Mouse (Mus musculus) thymus, postnatal 36 days (tissue): Measurements from ENCODE around the gene Zbtb16.
A peak's percentile ranks its signal among the peaks of the same experiment; 100 is the strongest.

Experiments used
- DNase-seq, 2 experiments: peaks; one replicate each; pipeline ENCODE4 v3.0.0; 2022; ENCODE audit warnings: mixed read lengths in 2 of 2

Gene Zbtb16

DNA sequence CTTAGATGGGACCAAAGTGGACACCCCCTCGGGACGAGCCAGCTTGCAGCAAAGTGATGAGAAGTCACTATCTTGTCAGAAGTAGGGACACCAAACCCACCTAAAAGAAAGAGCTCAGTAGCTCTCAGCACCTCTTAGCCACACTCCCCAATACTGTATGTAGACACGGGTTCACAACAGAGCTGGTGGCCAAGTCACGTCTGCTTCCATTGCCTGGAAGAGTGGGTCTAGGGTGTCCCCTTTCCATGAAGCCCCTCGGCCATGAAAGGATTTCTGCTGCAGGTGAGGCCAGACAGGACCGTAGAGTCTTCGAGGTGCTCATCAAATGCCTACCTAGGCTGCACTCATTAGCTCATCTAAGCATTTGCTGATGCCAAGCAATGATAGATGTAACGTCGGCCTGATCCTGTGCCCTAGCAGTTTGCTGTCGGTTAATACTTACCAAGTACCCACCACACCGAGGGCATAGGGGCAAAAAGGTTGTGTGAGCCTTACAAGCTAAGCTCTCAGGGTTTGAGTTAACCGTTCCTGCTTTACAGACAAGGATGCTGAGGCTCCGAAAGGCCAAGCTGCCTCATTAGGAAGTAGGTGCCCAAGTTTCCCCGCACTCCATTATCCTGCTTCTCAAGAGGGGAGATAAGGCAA is 94.5 kb downstream of the Zbtb16 start:
- DNase-seq = no peak

DNA sequence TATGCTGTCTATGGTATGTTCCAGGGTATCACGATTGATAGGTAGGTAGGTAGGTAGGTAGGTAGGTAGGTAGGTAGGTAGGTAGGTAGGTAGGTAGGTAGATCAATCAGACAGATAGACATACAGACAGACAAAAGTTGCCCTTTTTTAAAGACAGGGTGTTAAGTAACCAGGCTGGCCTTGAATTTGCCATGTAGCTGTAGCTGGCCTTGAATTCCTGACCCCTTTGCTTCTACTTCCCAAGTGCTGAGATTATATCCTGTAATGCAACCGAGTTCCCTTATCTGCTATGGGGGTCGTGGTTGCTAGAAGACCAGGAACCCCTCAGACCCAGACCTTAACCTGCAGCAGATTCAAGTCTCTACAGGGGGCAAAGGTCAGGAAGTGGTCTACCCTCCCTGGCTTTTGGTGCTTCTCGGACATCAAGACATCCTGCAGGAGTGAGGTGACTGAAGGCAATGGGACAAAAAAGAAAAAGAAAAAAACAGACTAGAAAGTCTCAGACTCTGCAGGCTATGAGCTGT is 95.2 kb downstream of the Zbtb16 start:
- DNase-seq = no peak

DNA sequence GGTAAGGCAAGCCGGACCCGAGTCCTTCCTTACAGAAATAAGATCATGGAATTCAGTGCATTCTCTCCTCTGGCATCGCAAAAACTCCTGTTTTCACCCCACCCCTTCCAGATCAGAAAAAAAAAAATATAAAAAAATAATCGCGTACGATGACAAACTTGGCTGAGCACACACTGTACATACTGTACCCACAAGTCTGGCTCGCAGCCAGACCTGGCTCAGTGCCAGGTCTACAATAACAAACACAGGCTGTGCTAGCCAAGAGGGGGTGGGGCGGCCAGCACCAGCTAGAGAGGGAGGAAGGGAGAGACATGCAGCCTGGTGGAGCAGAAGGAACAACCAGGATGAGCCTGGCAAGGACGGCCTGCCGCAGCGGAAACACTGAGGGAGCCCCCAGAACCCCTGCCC is 95.9 kb downstream of the Zbtb16 start:
- DNase-seq = peak; percentile 56 to 68

DNA sequence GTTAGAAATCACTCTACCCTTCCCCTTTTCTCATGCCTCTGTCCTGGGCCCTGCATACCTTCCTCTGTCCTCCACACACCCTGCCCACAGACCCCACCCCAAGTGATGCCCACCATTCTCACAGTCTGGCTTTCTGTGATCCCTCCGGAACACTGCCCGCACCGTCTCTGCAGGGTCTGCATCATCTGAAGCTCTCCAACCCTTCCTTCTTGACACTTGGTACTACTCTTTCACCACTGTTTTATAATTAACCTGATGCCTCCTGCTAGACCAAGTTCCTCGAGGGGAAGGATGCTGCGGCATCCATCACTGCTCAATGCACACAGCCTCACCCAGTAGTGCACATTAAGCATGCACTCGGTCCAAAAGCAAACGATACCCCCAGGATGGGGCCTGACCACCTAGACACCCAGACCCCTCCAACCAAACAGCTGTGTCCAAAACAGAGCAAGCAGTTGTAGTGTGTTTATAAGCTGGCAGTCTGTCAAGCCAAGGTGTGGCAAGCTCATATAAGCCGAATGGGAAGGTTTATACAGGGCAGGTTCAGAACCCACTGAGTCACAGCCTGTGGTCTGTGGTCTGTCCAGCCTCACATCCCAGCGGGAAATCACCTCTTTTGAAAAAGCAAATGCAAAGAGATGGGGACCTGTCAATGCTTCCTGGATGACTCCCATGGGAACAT is 97.1 kb downstream of the Zbtb16 start:
- DNase-seq = no peak

DNA sequence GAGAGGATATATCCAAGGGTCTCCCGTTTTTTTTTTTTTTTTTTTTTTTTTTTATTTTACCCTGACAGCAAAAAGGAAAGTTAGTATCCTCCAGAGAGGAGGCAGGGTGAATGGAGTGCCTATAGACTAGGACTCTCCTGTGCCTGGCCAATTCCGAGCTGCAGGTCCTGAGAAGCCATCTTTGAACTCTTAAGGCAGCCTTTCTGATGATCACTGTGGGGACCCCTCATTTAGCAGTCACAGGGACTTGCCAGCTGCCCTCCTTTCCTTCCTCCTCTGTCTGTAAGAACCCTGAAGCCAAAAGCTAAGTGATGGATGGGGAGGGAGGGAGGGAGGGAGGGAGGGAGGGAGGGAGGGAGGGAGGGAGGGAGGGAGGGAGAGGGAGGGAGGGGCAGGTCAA is 98.1 kb downstream of the Zbtb16 start:
- no peak for DNase-seq

DNA sequence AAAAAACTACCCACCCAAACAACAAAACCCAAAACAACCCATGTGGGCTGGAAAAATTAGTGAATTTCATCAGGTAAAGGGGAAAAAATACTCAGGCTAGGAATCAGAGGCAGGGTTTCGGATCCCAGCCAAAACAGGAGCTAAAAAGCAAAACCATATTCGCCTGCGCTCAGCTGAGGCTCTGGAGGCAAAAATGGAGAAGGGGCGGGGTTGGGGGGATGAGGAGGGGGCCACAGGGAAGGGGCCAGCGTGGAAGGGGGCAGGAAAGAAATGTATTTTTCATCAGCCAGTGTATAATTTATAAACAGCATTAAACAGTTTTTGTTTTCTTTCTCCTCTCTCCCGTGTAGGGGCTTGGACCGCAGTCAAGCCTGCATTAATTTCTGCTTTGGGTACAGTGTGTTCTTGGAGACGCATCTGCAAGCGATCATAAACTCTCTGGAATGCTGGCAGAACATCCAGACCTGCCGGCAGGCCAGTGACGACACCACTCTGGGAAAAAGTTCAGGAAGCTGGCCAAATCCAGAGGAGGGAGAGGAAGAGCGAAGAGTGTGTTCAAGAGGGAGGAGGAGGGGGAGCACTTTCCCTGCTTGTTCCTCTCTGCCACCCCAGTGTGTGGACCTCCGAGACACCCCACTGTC is 98.7 kb downstream of the Zbtb16 start:
- DNase-seq = no peak

DNA sequence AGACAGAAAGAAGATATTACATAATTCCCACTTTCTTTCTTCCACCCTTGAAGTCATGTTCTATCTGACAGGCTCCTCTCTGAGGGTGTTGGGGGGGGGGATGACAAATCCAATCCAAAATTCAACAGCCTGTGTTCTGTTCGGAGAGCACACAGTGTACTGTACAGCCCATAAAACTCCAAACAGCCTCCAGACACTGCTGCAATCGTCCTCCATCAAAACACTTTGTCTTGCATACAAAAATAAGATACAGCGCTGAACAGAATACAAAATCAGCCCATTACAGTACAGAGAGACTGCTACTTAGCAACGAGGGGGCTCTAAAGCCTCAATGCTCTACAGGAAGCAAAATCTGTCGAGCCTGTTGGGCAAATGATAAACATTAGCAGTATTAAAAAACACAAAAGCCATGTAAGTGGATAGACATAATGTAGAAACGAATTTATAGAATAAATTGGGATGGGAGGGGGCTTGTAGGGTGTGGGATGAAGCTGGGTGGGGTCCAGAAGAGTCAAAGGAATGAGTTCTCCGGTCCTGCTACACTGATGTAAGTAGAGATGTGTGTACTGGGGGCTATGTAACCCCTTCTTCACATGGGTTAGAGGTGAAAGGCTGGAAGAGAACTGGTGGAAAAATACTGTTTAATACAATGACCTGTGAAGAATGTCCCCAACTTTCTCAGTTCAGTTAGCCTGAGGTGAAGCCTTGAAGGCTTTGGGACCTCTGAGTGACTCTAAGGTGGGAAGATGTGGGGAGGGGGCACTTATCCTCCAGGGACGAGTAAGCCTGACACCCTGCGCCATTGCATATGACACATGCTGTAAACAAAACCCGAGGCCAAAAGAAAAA is 99.4 kb downstream of the Zbtb16 start:
- no peak for DNase-seq

DNA sequence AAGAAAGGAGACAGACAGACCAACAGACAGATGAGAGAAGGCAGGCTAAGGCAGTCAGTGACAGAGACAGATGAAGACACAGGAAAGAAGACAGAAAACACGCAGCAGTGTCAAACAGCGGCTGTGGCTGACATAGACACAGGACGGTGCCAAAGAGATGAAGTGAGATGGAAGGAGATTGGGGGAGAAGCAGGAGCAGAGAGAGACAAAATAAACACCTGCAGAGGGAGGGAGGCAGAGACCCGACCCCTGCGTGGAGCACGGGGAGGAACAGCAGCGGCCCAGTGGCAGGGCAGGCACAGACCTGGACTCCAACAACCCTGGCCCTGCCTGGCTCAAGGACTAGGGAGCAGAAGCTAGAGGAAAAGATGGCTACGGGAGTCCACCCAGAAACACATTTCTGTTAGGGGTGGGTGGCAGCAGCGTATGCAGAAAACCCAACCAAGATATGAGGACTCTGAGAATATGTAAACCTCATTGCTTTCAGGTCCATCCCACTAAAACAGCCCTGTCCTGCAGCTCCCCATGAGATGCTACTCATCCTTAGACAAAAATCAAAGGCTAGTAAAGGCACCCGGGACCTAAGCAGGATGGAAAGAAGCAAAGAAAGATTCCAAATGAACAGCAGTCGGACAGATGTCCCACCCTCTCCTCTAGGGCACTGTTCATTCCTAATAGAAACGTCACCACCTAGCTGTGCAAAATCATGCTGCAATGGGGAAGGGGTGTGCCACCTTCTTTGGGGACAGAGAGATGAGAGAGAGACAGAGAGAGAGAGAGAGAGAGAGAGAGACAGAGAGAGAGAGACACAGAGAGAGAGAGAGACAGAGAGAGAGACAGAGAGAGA is 100.3 kb downstream of the Zbtb16 start:
- no peak for DNase-seq

DNA sequence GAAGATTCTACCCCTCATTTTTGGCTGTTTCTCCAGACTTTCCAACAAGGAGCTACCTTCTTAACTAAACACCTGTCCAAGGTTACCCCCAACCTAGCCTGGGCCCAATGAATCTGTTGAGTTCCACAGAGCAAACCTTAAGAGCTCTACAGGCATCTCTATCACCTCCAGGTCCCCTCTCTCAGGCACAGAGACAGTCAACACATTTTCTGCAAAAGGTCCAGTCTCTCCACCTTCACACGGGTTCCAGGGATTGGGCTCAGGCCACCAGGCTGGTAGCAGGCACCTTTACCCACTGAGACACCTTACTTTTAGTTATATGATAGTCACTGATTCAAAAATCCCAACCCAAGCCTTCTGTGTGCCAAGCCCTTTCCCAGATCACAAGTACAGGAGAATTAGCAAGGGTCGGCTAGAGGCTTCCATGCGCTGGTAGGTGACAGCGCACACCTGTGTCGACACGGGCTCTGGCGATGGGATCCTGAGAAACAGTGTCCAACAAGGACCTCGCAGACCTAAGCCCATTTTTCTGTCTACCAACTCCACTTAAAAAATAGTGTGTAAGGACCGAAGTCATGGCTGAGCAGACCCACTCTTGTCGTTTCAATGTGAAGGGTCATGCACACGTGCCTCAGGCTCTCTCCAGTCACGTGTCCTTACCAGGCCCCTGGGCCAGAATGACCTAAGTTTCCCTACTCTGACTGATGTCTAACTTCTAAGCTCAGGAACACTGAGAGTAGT is 101.1 kb downstream of the Zbtb16 start:
- DNase-seq = no peak

DNA sequence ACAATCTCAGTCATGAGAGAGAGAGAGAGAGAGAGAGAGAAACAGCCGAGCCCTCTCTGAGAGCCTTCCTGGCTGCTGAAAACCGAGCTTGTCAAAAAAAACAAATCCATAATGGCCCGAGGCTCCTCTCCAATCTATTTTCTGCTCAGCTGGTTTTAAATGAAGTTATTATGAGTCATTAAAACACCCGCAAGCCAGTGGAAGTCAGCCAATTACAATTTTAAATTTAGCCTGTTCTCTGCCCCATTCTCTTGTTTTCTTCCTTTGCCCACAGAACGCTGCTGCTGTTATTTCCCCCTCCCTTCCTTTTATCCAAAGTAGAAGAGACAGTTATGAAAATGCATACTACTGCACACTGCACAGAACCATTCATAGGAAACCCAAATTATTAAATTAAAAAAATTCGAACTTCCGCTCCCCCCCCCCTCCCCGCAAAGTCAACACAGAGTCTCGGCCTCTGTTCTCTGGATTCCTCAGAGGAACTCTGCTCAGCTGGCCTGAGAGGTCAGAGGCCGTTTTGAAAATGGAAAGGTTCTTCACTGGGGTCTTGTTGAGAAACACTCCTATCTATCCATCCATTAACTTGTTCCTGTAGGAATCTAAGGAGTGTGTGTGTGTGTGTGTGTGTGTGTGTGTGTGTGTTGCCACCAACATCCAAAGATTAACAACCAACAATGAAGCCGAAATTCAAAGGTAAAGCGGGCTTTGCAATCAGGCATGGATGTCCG is 102.0 kb downstream of the Zbtb16 start:
- no peak for DNase-seq

GRCm38 (mm10) chr9:48733083-48733482 is 102.9 kb downstream of the Zbtb16 start:
- no peak for DNase-seq

DNA sequence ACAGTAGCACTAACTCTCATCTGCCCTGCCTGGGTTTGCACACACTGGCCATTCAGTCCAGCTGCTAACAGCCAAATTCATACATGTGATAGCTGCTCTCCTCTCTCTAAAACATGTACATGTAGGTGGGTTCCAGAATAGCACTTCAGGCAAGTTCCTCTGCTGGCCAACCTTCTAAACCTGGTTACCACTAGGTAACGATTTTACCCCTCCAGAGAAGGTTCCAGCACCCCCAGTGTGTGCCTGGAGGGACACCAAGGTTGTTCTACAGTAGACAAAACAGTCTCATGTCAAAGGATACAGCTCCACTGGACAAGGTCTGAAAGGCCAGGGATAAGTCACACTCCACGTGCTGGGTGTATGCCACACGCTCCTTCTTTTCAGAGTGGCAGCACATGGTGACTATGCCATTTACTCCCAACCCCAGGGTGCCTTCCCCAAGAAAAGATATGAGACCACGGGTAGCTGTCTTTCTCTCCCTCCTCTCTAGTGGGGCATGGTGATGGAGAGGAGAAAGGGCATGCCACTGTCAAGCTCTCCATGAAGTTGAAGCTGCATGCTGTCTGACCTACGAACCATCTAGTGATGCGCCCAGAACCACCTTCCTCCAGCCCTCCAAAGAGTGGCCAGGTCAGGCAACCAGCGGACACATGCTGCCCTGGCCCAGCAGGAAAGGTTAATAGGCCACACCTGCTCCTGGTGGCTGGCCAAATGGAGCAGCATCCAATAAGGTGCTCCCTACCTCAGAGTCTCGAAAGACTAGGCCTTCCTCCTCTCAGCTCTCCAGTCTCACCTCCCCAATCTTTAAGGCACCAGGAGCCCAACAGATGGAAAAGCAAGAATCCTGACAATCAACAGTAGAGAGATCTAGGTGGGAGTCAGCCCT is 104.1 kb downstream of the Zbtb16 start:
- DNase-seq = no peak

- no peak for DNase-seq
Measured at GRCm38 (mm10) chr9:48730446-48730979, 105.5 kb downstream of the Zbtb16 start.

DNA sequence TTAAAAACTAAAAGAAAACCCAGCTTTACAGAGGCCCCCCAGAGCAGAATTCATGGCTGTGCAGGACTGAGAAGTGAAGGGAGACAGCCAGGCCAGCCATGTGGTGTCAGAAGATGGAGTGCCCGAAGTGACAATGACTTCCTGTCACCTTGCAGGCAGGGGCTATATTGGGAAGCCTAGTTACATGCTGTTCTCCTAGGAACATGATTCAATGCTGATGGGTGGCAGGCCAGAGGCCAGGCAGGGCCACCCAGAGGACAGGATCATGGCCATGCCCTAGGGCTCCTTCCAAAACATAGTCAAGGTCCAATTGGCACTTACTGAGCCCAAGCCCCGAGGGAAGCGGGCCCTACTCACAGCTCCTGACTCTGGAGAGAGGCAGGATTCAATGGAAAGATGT is 106.6 kb downstream of the Zbtb16 start:
- no peak for DNase-seq

GRCm38 (mm10) chr9:48728731-48729123 is 107.3 kb downstream of the Zbtb16 start:
- no peak for DNase-seq

DNA sequence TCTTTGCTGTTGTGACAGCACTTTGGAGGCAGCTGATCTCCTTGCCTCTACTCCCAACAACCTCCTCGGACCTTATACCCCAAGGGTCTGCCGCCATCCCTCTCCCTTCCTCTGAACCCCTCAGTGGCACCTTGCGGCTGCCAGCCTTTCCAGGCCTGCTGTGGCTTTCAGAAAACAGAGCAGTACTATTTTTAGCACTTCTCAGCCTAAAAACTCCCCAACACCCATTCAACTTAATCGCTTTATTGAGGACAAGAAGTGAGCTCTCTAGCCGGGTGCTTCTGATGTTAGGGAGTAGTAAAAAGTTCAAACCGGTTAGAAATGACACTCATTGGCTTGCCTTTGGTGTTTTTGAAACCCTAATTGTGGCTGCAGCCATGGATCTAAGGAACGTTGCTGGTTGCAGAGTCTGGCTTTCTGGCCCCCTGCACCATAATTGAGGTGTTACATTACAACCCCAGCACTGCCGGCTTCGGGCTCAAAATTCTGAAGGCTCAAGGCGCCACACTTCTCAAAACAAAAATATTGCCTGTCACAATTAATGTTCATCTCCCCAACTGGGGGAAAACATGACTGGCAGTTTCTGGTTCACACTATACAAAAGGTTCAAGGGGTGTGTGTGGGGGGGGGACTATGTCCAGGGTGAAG is 107.8 kb downstream of the Zbtb16 start:
- DNase-seq = no peak

DNA sequence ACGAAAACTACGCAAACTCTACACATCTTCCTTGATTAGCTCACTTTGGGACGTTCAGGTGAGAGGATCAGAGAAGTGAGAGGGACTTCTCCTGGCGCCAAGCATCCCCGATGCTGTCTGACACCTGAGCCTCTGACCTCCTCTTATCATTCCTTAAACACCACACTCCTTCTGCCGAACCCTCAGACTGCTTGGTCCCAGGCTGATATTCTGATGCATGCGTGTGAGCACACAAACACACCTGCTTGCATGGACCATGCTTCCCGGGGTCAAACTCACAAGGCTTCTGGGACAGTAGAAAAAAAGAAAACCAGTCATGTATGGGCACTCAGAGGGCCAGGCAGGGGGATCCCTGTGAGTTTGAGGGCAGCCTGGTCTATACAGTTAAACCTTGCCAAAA is 109.7 kb downstream of the Zbtb16 start:
- DNase-seq = no peak

GRCm38 (mm10) chr9:48725918-48726317 is 110.1 kb downstream of the Zbtb16 start:
- no peak for DNase-seq

GRCm38 (mm10) chr9:48725161-48725560 is 110.9 kb downstream of the Zbtb16 start:
- DNase-seq = no peak
